Comparison of ENCODE assay signal across 9 mouse cellular contexts in the genomic region with DNA sequence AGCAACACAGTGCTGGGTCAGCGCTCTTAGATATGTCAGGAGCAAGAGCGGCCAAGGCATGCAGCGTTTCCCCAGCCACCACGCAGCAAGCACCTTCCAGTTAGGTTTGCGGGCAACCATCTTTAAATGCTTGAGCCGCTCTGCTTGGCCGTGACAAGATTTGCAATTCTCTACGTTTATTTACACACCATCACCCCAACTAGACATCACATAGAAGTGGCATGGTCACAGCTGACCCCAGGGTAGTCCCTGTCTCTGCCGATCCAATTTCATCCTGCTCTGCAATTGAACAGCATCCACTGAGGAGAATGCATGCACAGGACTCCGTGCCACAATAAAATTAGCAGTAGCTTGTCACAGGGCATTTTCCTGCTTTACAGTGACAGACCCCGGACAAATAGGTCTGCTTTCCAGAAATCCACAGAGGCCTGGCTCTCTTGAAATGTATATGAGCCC.
A peak's percentile ranks its signal among the peaks of the same experiment; 100 is the strongest.
DNase-seq lines count a peak whose midpoint lies in the region; ATAC-seq and TF ChIP-seq lines count a peak whose summit lies in the region.
"Had no signal": no experiment of that assay in that cellular context is flagged by ENCODE, and none has a peak within 500 bp of the region (broad histone marks: within the 10 kb centered on the region; RNA-seq: fewer than 3 reads in every experiment).

No protein-coding gene starts in this region.

- ATAC-seq in heart, embryonic 11.5 days (replicated peaks; ENCODE audit: insufficient number of reproducible peaks, low FRiP score, low TSS enrichment), result no peak
- ATAC-seq in stomach, embryonic 14.5 days (ENCODE audit: insufficient number of reproducible peaks, insufficient read depth, low FRiP score, low read depth), result no peak
- no peak for ATAC-seq in stomach, postnatal 0 days (ENCODE audit: low FRiP score, low TSS enrichment)
- ATAC-seq in limb, embryonic 12.5 days (ENCODE audit: insufficient number of reproducible peaks, insufficient read depth, low FRiP score, low TSS enrichment, low read depth), result no peak
- ATAC-seq in stomach, embryonic 16.5 days (ENCODE audit: insufficient read depth, low FRiP score), result no peak

- H3K36me3 ChIP-seq in heart, embryonic 11.5 days (ENCODE audit: control insufficient read depth, insufficient read depth, low read length), result no peaks in the 10 kb centered on the region
- H3K36me3 ChIP-seq in stomach, embryonic 14.5 days (ENCODE audit: control insufficient read depth, insufficient read depth, low read length), result no peaks in the 10 kb centered on the region
- H3K36me3 ChIP-seq in stomach, postnatal 0 days (ENCODE audit: control insufficient read depth, insufficient read depth, low read length), result no peaks in the 10 kb centered on the region
- no peaks in the 10 kb centered on the region for H3K36me3 ChIP-seq in limb, embryonic 12.5 days
- no peaks in the 10 kb centered on the region for H3K36me3 ChIP-seq in stomach, embryonic 16.5 days (ENCODE audit: control insufficient read depth, insufficient read depth, low read length)

- H3K4me3 ChIP-seq in heart, embryonic 11.5 days (ENCODE audit: low read depth, low read length), result peak overlapping the region; percentile 27
- H3K4me3 ChIP-seq in stomach, embryonic 14.5 days (ENCODE audit: low read depth, low read length), result no peak overlapping the region
- H3K4me3 ChIP-seq in stomach, postnatal 0 days (ENCODE audit: low read depth, low read length), result no peak overlapping the region
- H3K4me3 ChIP-seq in limb, embryonic 12.5 days (replicated peaks), result peak overlapping the region; percentile 21
- no peak overlapping the region for H3K4me3 ChIP-seq in stomach, embryonic 16.5 days (replicated peaks; ENCODE audit: low read length)

- no peak for DNase-seq in heart, adult 11 months
- no peak for DNase-seq in stomach, postnatal 0 days (ENCODE audit: low spot score)
- no peak for DNase-seq in adrenal gland, postnatal 10 days
- DNase-seq in ovary, postnatal 14 days (ENCODE audit: low spot score), result no peak

- no peaks in the 10 kb centered on the region; the same call in 1 of the 2 replicates for H3K4me1 ChIP-seq in heart, embryonic 11.5 days (ENCODE audit: control insufficient read depth, insufficient read depth, low read length)
- no peaks in the 10 kb centered on the region for H3K4me1 ChIP-seq in stomach, embryonic 14.5 days (ENCODE audit: control insufficient read depth, insufficient read depth, low read length)
- no peaks in the 10 kb centered on the region for H3K4me1 ChIP-seq in stomach, postnatal 0 days (replicated peaks; ENCODE audit: control insufficient read depth, insufficient read depth)
- H3K4me1 ChIP-seq in limb, embryonic 12.5 days (replicated peaks), result peaks cover 26% of the 10 kb centered on the region
- no peaks in the 10 kb centered on the region for H3K4me1 ChIP-seq in stomach, embryonic 16.5 days (ENCODE audit: control insufficient read depth, insufficient read depth, low read length)

- H3K27ac ChIP-seq in heart, embryonic 11.5 days (ENCODE audit: low read depth, low read length), result no peak overlapping the region
- H3K27ac ChIP-seq in stomach, embryonic 14.5 days (ENCODE audit: low read length), result no peak overlapping the region
- H3K27ac ChIP-seq in stomach, postnatal 0 days (replicated peaks), result no peak overlapping the region
- no peak overlapping the region for H3K27ac ChIP-seq in limb, embryonic 12.5 days
- H3K27ac ChIP-seq in stomach, embryonic 16.5 days (ENCODE audit: low read length), result no peak overlapping the region
- H3K27ac ChIP-seq: macrophage had no signal

- no peaks in the 10 kb centered on the region for H3K27me3 ChIP-seq in heart, embryonic 11.5 days (ENCODE audit: control insufficient read depth, insufficient read depth, low read length)
- no peaks in the 10 kb centered on the region for H3K27me3 ChIP-seq in stomach, embryonic 14.5 days (ENCODE audit: control insufficient read depth, insufficient read depth, low read length)
- no peaks in the 10 kb centered on the region for H3K27me3 ChIP-seq in stomach, postnatal 0 days (ENCODE audit: control insufficient read depth, insufficient read depth, low read length)
- no peaks in the 10 kb centered on the region for H3K27me3 ChIP-seq in limb, embryonic 12.5 days
- H3K27me3 ChIP-seq in stomach, embryonic 16.5 days (ENCODE audit: control insufficient read depth, insufficient read depth, low read length), result no peaks in the 10 kb centered on the region

- no peak overlapping the region for H3K9ac ChIP-seq in heart, embryonic 11.5 days (ENCODE audit: low read depth, low read length)
- H3K9ac ChIP-seq in stomach, embryonic 14.5 days (replicated peaks; ENCODE audit: low read depth, low read length), result no peak overlapping the region
- H3K9ac ChIP-seq in stomach, postnatal 0 days (ENCODE audit: low read length), result no peak overlapping the region
- H3K9ac ChIP-seq in limb, embryonic 12.5 days (replicated peaks), result 0 out of 2 replicates have a peak overlapping the region, but pooled peaks have one; percentile 12
- no peak overlapping the region for H3K9ac ChIP-seq in stomach, embryonic 16.5 days (ENCODE audit: low read length)

- H3K9me3 ChIP-seq in heart, embryonic 11.5 days (replicated peaks; ENCODE audit: control insufficient read depth, low read length), result no peaks in the 10 kb centered on the region
- H3K9me3 ChIP-seq in stomach, embryonic 14.5 days (ENCODE audit: control insufficient read depth, low read depth, low read length), result no peaks in the 10 kb centered on the region
- no peaks in the 10 kb centered on the region for H3K9me3 ChIP-seq in stomach, postnatal 0 days (ENCODE audit: control insufficient read depth, low read length)
- H3K9me3 ChIP-seq in limb, embryonic 12.5 days, result no peaks in the 10 kb centered on the region
- H3K9me3 ChIP-seq in stomach, embryonic 16.5 days (replicated peaks; ENCODE audit: control insufficient read depth, low read length), result no peaks in the 10 kb centered on the region

- no peak for TF ChIP-seq CTCF in stomach, postnatal 0 days (IDR thresholded peaks at IDR 0.05; ENCODE audit: low read depth)

- WGBS in heart, embryonic 11.5 days (ENCODE audit: insufficient replicate concordance), result 16% methylated on average over 11 of the region's 11 CpGs
- 17% methylated on average over 11 of the region's 11 CpGs for WGBS in stomach, embryonic 14.5 days
- 20% methylated on average over 11 of the region's 11 CpGs for WGBS in stomach, postnatal 0 days
- 7% methylated on average over 11 of the region's 11 CpGs for WGBS in limb, embryonic 12.5 days
- 16% methylated on average over 11 of the region's 11 CpGs for WGBS in stomach, embryonic 16.5 days

- peak overlapping the region; percentile 60 for H3K4me2 ChIP-seq in heart, embryonic 11.5 days
- H3K4me2 ChIP-seq in stomach, embryonic 14.5 days (replicated peaks; ENCODE audit: low read depth, low read length), result peak overlapping the region; percentile 23; the same call in 1 of the 2 replicates
- no peak overlapping the region for H3K4me2 ChIP-seq in stomach, postnatal 0 days (replicated peaks; ENCODE audit: low read depth)
- peak overlapping the region; percentile 54 for H3K4me2 ChIP-seq in limb, embryonic 12.5 days
- H3K4me2 ChIP-seq in stomach, embryonic 16.5 days (ENCODE audit: low read depth, low read length), result peak overlapping the region; percentile 27; the same call in 1 of the 2 replicates

- TF ChIP-seq EP300 in stomach, postnatal 0 days (optimal IDR thresholded peaks at IDR 0.05), result no peak

Comparison
In these comparisons a context has a peak if more than half of its experiments do, and no peak if none do; other contexts are left out.
1. H3K4me3 ChIP-seq: peak in heart, embryonic 11.5 days (single experiment) and limb, embryonic 12.5 days (single experiment); none in stomach, embryonic 14.5 days (single experiment), stomach, postnatal 0 days (single experiment) and stomach, embryonic 16.5 days (single experiment).